Mouse (Mus musculus): ENCODE data around the gene Madcam1. TPM values are rescaled to one million over a fixed set of nuclear protein-coding genes. Genes with fewer than 3 reads are reported as not detected.
"Not testable (repeated sequence)": the region's sequence is repeated elsewhere in the genome, so short reads cannot be mapped to it uniquely, and the experiment has no call there.

Gene Madcam1
- polyA plus RNA-seq, 1 experiment = 0.35 TPM

DNA sequence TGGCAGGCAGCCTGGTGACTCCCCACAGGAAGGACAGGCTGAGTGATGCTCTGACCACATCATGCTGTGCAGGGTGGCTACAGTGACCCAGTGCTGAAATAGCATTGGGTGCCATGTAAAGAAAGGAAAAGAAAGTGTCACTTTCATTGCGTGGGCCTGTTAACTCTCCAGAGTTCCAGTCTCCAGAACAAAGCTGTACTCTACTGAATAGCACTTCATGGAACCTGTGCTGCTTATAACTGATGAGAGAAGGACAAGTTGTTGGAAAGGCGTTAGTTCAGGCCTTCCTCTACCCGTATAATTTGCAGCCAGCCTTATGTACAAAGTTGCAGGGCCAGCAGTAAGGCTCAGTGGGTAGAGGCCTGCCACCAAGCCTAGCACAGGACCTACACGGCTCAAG, 24.4 kb downstream of the Madcam1 start, which contains the start of gene Gzmm:
TSS of gene Gzmm (plus strand) at position 301 of the 400 bp plus-strand sequence.
- no peak for DNase-seq (ENCODE audit: low read depth)

DNA sequence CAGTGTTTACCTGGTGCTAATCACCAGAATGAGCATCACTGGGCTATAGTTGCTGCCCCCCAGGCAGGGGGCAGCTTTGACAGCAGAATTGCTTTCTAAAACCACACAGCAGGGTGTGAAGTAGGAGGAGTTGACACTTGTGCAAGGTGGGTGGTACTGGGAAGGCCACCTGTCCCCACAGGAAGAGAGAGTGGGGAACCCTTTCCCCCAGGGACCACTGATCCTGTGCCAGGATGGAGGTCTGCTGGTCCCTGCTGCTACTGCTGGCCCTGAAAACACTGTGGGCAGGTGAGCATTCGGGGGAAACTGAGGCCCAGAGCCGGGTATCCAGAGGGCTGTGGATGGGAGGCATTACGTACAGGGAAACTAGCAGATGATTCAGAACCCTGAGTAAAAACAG, 24.8 kb downstream of the Madcam1 start:
- no peak for DNase-seq (ENCODE audit: low read depth)

DNA sequence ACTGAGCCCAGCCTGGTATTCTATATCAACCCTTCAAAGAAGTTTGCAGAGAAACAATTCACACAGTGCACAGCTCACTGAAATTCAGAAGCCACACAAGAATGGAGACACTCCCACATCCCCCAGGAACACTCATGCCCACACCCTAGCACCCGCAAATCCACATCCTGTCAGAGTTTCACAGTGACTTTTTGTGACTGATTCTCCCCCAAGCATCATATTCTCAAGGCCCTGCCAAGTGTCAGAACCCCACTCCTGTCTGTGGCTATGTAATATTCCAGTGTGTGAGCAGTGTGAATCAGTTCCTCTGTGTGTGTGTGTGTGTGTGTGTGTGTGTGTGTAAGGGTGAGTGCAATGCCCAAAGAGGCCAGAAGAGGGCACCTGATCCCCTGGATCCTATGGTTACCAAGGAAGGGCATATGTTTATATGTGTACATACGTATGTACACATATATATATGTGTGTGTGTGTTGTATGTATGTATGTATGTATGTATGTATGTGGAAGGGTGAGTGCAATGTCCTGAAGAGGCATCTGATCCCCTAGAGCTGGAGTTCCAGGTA, 27.7 kb downstream of the Madcam1 start:
- no peak for DNase-seq (ENCODE audit: low read depth)

DNA sequence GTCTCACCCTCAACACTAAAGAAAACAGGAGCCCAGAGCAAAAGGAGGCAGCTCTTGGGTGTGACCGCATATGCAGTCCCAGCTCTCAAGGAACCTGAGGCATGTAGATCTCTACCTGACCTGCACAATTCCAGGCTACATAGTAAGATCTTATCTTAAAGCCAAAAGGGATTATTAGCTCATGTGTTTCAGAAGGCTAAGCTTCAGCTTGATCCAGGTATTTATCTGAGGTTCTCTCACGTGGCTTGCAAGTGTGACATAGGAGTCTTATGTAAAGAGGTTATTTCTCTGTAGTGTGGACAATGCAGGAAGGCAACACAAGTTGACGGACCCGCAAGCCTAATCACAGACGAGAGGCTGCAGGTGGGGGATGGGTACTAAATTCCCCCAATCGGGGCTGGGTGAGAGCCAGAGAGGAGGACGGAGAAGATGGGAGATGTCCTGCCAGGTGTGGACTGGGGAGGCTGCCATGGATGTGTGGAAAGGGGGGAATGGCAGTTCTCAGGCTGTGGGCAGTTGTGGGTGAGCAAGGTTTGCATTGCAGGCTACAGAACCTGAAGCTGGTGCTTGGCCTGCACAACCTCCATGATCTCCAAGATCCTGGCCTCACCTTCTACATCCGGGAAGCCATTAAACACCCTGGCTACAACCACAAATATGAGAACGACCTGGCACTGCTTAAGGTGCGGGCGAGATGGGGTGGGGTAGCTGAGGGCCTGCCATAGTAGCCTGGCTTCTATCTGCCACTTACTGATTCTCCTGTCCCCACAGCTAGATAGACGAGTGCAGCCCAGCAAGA, 29.4 kb downstream of the Madcam1 start:
- DNase-seq (ENCODE audit: low read depth) = peak; percentile 82

DNA sequence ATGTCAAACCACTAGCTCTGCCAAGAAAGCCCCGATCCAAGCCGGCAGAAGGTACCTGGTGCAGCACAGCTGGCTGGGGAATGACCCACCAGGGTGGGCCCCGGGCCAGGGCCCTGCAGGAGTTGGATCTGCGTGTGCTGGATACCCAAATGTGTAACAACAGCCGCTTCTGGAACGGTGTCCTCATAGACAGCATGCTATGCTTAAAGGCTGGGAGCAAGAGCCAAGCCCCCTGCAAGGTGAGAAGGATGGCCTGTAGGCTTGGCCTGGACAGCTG, 30.0 kb downstream of the Madcam1 start:
- DNase-seq (ENCODE audit: low read depth) = no peak

DNA sequence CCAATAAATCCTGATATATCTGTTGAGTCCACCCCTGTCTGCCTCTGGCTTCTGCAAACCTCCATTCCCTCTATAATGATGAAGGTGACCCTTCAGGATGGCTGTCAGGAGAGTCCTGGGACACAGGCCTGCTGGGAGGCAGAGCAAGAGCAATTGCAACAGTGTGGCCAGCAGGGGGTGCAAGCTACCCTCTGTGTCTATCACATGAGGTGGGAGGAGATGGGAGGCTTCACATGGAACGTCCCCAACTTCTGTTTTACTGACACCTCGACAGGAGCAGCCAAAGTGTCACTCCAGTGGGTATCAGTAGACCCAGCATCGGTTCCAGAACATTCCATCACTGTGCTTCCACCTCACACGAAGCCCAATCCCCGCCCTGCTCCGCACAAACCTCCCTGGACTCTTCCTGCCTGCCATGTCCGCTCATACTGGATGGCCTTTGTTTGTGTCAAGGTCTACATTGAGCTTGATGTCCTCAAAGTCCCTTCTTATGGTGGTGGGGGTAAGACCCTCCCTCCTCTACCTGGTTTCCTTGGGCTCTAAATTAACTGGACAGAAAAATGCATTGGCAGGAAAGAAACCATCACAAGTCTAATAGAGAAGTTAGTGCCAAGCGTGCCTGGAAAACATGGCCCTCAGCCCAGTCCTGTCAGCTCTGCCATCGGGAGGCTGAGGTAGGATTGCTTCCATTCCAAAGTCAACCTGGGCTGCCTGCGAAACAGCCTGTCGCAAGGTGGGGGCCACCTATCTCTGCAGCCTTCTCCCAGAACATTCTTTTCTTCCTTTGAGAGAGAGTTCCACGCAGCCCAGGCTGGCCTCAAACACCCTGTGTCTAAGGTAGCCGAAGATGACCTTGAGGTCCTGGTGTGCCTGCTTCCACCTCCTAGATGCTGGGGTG, 31.1 kb downstream of the Madcam1 start:
- DNase-seq (ENCODE audit: low read depth) = no peak

DNA sequence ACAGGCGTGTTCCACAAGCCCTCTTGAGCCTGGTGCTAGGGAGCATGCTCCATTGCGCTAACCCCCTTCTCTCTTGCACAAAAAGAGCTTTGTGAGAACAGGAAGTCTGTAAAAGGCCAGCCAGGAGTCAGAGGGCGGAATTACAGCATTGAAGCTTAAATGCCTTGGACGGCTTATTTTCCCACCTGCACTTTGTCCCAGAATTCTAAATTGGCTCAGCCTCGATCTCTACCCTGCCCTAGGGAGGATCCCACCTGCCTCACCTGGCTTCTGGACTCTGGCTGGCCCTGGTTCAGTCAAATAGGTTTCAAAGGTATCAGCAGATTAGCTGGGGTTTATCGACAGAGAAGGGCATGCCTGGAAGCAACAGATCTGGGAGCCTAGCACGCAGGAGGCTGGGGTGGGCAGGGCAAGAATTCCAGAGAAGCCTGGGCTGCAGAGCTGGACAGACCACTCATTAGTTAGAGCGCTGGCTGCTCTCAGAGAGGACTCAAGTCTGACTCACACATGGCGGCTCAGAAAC, 31.8 kb downstream of the Madcam1 start:
- no peak for DNase-seq (ENCODE audit: low read depth)

DNA sequence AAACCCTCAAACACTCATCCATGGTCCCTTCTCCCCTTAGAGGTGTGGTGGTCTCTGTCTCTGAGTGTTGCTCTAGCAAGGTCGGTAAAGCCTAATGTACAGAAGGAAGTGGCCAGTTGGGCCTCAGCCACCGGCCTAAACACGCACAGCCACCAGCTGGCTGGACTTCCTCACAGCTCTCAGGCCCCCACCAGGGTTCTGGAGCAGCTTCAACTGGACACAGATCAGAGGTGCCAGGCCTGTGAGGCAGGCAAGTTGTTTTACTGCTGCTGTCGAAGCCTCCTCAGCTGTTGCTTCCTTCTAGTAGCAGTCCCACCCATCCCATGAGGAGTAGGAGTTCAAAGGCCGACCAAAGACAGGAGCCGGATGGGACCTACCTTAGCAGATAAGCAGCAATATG, 33.6 kb downstream of the Madcam1 start:
- DNase-seq (ENCODE audit: low read depth) = no peak

DNA sequence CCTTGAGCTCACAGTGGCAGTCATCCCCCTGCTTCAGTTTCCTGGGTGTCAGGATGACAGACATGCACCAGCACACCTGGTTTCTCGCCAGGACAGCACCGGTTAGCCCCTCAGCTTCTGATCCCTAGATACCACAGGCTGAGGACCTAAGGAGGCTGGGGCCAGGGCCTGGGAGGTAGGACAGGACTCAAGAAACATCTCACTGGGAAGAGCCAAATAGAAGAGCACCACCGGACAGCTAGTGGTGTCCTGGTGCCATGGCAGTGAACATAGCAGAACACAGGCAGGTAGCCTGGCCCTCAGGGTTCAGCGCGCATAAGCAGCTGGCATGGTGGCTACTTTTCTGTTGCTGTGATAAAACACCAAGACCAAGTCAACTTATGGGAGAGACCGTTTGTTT, 34.1 kb downstream of the Madcam1 start:
- no peak for DNase-seq (ENCODE audit: low read depth)

DNA sequence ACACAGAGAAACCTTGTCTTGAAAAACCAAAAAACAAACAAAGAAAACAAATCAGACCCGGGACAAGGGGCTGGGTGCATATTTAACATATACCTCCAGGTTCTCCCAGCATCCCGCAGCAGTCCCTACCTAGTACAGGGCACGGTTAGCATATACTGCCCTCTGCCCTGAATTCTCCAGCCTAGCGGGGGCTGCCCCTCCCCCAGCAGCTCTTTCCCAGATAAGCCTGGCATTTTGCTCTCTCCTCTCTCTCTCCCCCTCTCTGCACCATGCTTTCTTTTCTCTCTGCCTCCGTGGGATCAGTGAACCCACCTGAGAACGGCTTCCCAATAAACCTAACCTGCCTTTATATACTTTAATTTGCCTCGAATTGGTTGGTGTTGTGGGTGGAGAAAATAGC, 36.3 kb downstream of the Madcam1 start:
- no peak for DNase-seq (ENCODE audit: low read depth)

DNA sequence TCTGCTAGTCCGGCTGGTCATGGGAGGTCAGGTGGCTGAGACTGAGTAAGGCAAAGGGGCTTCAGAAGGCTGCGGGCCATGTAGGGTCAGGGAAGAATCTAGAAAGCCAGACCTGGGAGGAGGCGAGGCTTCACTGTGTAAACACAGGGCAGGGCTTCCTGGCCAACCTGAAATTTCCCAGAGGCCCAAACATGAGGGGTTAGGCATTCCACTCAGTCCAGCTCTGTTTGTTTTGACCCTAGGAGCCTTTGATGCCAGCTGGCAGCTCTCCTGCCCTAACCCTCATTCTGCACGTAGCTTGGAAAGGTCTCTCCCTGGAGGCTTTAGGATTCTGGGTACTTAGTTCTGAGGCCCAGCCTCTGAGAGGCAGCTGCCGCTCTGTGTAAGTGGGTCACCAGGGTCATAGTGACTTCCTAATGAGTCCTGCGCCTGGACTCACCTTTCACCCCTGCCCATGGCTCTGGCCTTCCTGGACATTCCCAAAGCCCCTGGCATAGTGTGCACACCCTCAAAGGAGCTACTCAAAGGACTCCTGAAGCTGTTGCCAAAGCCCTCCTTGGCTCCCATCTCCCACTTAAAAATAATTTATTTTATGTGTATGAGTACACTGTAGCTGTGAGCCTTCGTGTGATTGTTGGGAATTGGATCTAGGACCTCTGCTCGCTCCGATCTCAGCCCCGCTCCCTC, 37.2 kb downstream of the Madcam1 start:
- DNase-seq (ENCODE audit: low read depth) = no peak

DNA sequence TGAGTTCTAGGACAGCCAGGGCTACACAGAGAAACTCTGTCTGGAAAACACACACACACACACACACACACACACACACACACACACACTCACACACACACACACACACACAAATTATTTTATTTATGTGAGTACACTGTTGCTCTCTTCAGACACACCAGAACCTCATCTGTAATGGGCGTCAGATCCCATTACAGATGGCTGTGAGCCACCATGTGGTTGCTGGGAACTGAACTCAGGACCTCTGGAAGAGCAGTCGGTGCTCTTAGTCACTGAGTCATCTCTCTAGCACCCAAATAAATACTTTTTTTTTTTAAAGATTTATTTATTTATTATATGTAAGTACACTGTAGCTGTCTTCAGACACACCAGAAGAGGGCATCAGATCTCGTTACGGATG, 38.6 kb downstream of the Madcam1 start:
- not testable (repeated sequence) for DNase-seq (ENCODE audit: low read depth)

DNA sequence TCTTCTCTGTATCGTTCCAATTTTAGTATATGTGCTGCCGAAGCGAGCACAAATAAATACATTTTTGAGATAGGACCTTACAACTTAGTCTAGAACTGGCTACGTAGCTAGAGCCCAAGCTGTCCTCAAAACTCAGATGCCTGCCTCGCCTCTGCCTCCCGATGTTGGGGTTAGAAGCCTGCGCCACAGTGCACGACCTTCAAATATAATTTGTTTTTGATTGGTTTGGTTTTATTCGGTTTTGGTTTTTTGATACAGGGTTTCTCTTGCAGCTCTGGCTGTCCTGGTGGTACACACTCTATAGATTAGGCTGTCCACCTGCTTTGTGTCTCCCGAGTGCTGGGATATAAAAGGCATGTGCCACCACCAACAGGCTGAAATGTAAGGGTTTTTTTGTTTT, 39.2 kb downstream of the Madcam1 start:
- DNase-seq (ENCODE audit: low read depth) = no peak

DNA sequence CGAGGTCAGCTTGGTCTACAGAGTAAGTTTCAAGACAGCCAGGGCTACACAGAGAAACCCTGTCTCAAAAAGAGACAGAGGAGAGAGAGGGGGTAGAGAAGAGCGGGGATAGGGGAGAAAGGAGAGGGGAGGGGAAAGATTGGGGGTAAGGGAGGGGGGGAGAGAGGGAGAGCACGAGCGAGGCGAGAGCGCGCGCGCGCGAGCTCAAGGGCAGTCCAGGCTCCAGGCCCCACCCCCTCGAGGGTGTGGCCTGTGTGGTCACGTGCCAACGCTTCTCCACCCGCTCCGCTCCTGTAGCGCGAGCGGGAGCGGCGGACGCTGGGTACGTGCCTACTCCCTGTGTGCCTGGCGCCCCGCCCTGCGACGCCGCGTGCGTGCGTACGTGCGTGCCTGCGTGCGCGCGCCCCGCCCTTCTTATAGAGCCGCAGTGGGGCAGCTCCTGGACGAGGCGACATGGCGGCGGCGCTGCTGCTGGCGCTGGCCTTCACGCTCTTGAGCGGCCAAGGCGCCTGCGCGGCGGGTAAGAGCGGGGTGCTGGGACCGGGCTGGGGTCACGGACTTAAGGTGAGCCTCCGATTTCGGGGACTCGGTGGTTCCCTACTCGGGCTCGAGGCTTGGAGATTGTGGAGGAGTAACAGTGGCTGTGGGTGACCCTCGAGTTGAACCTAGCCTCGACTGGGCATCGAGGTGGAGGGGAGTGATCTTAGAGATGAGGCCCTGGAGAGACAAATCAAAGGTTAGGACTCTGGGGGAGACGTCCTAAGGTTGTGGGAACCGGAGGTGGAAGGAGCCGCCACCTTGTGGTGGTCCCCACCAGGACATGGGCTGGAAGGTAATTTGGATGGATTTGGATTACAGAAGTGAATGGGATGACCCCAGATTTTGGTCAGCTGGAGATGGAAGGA, 40.0 kb downstream of the Madcam1 start, which contains the start of gene Bsg:
TSS of gene Bsg (plus strand) at position 427 of the 905 bp plus-strand sequence.
- no peak for DNase-seq (ENCODE audit: low read depth)

DNA sequence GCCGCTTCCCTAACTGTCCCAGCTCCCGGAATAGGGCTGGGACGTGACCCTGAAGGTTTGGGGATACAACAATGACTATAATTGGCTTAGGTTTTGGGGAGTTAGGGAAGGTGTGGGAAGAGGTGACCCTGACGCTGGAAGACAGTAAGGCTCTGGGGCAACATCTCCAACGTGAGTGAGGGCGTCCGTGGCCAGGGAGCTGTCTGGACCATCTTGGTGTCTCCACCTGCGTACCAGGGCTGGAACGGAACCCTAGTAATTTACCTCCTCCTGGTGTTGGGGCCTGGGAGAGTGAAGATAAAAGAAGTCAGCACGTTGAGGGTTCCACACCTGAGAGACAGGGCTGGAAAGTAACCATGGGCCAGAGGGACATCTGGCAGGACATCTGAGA, 40.6 kb downstream of the Madcam1 start:
- no peak for DNase-seq (ENCODE audit: low read depth)

DNA sequence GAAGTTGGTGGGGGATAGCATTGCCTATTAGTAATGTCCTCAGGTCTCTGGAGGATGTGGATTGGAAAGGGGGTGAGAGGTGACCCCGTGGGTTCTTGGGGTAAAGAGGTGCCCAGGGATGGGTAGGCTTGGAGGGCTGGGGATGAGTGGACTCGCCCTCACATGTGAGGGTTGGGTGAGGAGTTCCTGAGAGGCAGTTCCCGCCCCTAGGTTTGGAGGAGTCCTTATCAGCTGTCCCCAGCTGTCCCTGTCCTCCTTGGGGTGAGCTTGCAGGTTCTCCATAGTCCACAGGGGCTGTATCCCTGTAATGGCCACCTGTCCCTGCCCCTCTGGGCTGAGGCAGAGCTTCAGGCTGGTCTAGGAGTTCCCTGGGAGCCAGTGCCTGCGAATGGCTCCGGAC, 41.6 kb downstream of the Madcam1 start:
- DNase-seq (ENCODE audit: low read depth) = no peak

DNA sequence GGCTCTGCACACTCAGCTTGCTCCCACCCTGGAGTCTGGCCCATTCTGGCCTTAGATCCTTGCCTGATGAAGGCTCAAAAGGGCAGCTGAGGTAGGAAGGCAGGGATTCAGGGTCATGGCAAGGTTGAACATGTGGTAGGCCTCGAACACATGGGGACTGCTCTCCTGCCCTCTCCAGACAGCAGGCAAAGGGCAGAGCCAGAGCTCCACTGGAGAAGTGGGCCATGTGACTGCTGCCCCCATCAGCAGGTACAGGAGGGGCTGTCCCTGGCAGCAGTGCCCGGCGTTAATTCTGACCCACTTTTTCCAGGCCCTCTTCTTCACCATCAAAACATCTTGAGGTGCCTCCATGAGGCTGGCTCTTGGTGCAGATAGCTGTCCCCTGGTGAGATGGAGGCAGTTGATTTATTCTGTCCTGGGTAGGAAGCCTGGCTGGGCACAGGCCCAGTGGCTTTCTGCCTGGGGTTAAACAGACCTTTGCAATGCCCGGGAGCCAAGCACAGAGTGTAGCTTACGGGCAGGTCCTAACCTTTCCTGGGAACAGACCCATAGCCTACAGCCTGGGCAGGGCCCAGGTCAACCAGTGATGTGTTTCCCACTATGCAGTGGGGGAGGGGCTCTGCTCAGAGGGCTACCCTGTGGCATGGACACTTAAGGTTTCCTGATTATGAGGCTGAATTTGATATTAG, 42.2 kb downstream of the Madcam1 start:
- DNase-seq (ENCODE audit: low read depth) = no peak

DNA sequence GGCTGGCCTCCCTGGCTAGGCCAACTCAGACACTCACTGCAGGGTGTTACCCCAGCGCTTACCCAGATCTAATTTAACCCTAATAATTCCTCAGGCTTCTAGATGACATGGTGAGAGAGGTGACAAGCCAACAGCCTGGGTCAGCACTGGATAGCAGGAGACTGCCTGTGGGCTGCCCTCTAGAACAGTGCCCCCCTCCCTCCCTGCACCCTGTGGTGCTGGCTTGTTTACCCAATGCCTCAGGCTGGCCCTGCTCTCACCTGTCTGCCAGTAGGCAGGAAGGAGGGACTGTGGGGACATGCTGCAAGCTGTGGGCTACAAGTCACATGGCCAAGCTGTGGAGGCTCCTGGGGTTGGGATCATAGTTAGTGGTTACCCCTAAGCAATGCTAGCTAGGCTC, 42.8 kb downstream of the Madcam1 start:
- no peak for DNase-seq (ENCODE audit: low read depth)

DNA sequence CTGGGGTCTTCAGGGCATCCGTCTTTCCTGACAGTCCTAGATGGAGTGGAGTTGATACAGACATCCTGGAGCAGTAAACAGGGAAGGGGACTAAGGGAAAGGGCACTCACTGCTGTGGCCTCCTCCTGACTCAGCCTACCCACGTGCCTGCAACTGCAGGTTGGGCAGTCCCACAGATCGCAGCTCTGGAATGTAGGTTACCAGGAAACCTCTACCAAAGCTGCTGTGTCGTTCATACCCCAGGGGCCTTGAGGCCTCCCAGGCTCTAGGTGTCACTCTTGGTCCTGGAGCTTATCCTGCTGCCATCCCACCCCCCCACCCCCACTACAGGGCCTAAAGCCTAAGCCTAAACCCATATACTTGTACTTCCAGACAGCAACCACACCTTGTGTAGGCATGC, 43.4 kb downstream of the Madcam1 start:
- no peak for DNase-seq (ENCODE audit: low read depth)

DNA sequence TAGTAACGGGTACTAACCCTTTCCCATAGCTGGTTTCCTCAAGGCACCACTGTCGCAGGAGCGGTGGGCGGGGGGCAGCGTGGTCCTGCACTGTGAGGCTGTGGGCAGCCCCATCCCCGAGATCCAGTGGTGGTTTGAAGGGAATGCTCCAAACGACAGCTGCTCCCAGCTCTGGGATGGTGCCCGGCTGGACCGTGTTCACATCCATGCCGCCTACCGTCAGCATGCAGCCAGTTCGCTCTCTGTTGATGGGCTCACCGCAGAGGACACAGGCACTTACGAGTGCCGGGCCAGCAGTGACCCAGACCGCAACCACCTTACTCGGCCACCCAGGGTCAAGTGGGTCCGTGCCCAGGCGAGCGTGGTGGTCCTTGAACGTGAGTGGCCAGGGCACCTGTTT, 44.3 kb downstream of the Madcam1 start:
- DNase-seq (ENCODE audit: low read depth) = no peak
